Mouse (Mus musculus) lung, embryonic 14.5 days (tissue): ENCODE measurements around the gene Vwa3b. TPM values are rescaled to one million over a fixed set of nuclear protein-coding genes. Genes with fewer than 3 reads are reported as not detected.

Experiments used
- ATAC-seq: fragments of 200-750 bp; cut with Nextera tagmentation; 2 replicates; pipeline ENCODE4 v1.8.0; 2017; ENCODE audit warnings: mild to moderate bottlenecking, moderate TSS enrichment, moderate library complexity; ENCODE audit not compliant: insufficient read depth
- DNase-seq: peaks from one replicate; pipeline ENCODE4 v3.0.0-alpha.2; 2015
- H3K27ac ChIP-seq: fragments of 300-500 bp; sonication (generic); 2 replicates; pipeline ENCODE4 v1.5.1; 2014; ENCODE audit warnings: low read depth, mild to moderate bottlenecking, moderate library complexity
- H3K27me3 ChIP-seq: fragments of 300-500 bp; sonication (generic); 2 replicates; pipeline ENCODE4 v1.6.1; 2014; ENCODE audit warnings: low read length, control low read depth; ENCODE audit not compliant: insufficient read depth
- H3K36me3 ChIP-seq: fragments of 300-500 bp; sonication (generic); 2 replicates; pipeline ENCODE4 v1.6.1; 2014; ENCODE audit warnings: control low read depth; ENCODE audit not compliant: insufficient read depth
- H3K4me1 ChIP-seq: fragments of 300-500 bp; sonication (generic); 2 replicates; pipeline ENCODE4 v1.6.1; 2014; ENCODE audit warnings: antibody characterized with exemption, control low read depth; ENCODE audit not compliant: insufficient read depth
- H3K4me2 ChIP-seq: fragments of 300-500 bp; sonication (generic); 2 replicates; pipeline ENCODE4 v1.6.1; 2014; ENCODE audit warnings: mild to moderate bottlenecking
- H3K4me3 ChIP-seq: fragments of 300-500 bp; sonication (generic); 2 replicates; pipeline ENCODE4 v1.5.1; 2014; ENCODE audit warnings: low read depth, low read length
- H3K9ac ChIP-seq: fragments of 300-500 bp; sonication (generic); 2 replicates; pipeline ENCODE4 v1.6.1; 2014
- H3K9me3 ChIP-seq: fragments of 300-500 bp; sonication (generic); 2 replicates; pipeline ENCODE4 v1.6.1; 2016; ENCODE audit warnings: low read depth, low read length, control low read depth
- CTCF ChIP-seq: IDR thresholded peaks from 2 replicates; pipeline ENCODE4 v1.5.1; 2016; ENCODE audit warnings: antibody characterized with exemption, low read depth
- WGBS: fragments of 180-500 bp; shearing (Covaris S2); extraction: QIAGEN DNeasy Blood & Tissue Kit; methylation state at CpG from one replicate; pipeline ENCODE4 v1.1.7; 2014; 5-methylcytosine and 5-hydroxymethylcytosine counted together
- polyA plus RNA-seq: library from polyadenylated mRNA; unstranded; fragments of >200 nt; fragmentation: Nextera tagmentation; extraction: Ambion mirVana; gene quantifications from 2 replicates; pipeline ENCODE4 v1.2.1, GENCODE M21; 2014

Gene Vwa3b
- polyA plus RNA-seq, 1 experiment from 2014 or later, result not detected

- no peaks in the 10 kb centered on the region for H3K9me3 ChIP-seq
- no peaks in the 10 kb centered on the region for H3K4me1 ChIP-seq
- H3K4me2 ChIP-seq, result no peak overlapping the region
- H3K27ac ChIP-seq, result no peak overlapping the region
- H3K9ac ChIP-seq, result no peak overlapping the region
- ATAC-seq, result no peak
- no peak overlapping the region for H3K4me3 ChIP-seq
- DNase-seq, result no peak
- no peaks in the 10 kb centered on the region for H3K36me3 ChIP-seq
- H3K27me3 ChIP-seq, result no peaks in the 10 kb centered on the region
- no peak for TF ChIP-seq CTCF
- 86% methylated on average over 8 of the region's 8 CpGs for WGBS
These were observed 74.6 kb downstream of the Vwa3b start for GRCm38 (mm10) chr1:37101016-37101415.

- H3K9me3 ChIP-seq, result no peaks in the 10 kb centered on the region
- no peaks in the 10 kb centered on the region for H3K4me1 ChIP-seq
- no peak for ATAC-seq
- H3K36me3 ChIP-seq, result no peaks in the 10 kb centered on the region
- 59% methylated on average over 2 of the region's 2 CpGs for WGBS
- H3K27ac ChIP-seq, result no peak overlapping the region
- DNase-seq, result no peak
- no peak overlapping the region for H3K4me3 ChIP-seq
- TF ChIP-seq CTCF, result no peak
- H3K9ac ChIP-seq, result no peak overlapping the region
- no peak overlapping the region for H3K4me2 ChIP-seq
- no peaks in the 10 kb centered on the region for H3K27me3 ChIP-seq
These were observed 75.3 kb downstream of the Vwa3b start for GRCm38 (mm10) chr1:37101717-37102116.

GRCm38 (mm10) chr1:37105194-37105593, 78.8 kb downstream of the Vwa3b start:
- TF ChIP-seq CTCF, result no peak
- no peak overlapping the region for H3K4me3 ChIP-seq
- no peak overlapping the region for H3K9ac ChIP-seq
- H3K27ac ChIP-seq, result no peak overlapping the region
- no peak for ATAC-seq
- peak; percentile 7 for DNase-seq
- H3K36me3 ChIP-seq, result no peaks in the 10 kb centered on the region
- no peaks in the 10 kb centered on the region for H3K9me3 ChIP-seq
- H3K4me2 ChIP-seq, result no peak overlapping the region
- no peaks in the 10 kb centered on the region for H3K4me1 ChIP-seq
- H3K27me3 ChIP-seq, result no peaks in the 10 kb centered on the region
- WGBS, result 60% methylated on average over 3 of the region's 3 CpGs

- no peak for TF ChIP-seq CTCF
- no peak overlapping the region for H3K4me2 ChIP-seq
- no peak overlapping the region for H3K27ac ChIP-seq
- no peak overlapping the region for H3K4me3 ChIP-seq
- WGBS, result 73% methylated on average over 6 of the region's 6 CpGs
- H3K27me3 ChIP-seq, result no peaks in the 10 kb centered on the region
- H3K9ac ChIP-seq, result no peak overlapping the region
- no peaks in the 10 kb centered on the region for H3K36me3 ChIP-seq
- no peak for DNase-seq
- ATAC-seq, result no peak
- no peaks in the 10 kb centered on the region for H3K9me3 ChIP-seq
- H3K4me1 ChIP-seq, result 0 out of 2 replicates have a peak, but pooled peaks cover 3% of the 10 kb centered on the region
These were observed 87.4 kb downstream of the Vwa3b start for GRCm38 (mm10) chr1:37113781-37114180.

GRCm38 (mm10) chr1:37115847-37116246, 89.5 kb downstream of the Vwa3b start:
- no peaks in the 10 kb centered on the region for H3K36me3 ChIP-seq
- H3K4me2 ChIP-seq, result no peak overlapping the region
- no peak overlapping the region for H3K9ac ChIP-seq
- no peak for ATAC-seq
- H3K9me3 ChIP-seq, result no peaks in the 10 kb centered on the region
- 0 out of 2 replicates have a peak, but pooled peaks cover 3% of the 10 kb centered on the region for H3K4me1 ChIP-seq
- no peak overlapping the region for H3K4me3 ChIP-seq
- TF ChIP-seq CTCF, result no peak
- no peaks in the 10 kb centered on the region for H3K27me3 ChIP-seq
- 84% methylated on average over 5 of the region's 5 CpGs for WGBS
- no peak overlapping the region for H3K27ac ChIP-seq
- DNase-seq, result no peak

GRCm38 (mm10) chr1:37116574-37116973, 90.2 kb downstream of the Vwa3b start:
- 75% methylated on average over 9 of the region's 9 CpGs for WGBS
- DNase-seq (no peak), ATAC-seq (no peak)
- TF ChIP-seq CTCF, result no peak
- no peaks in the 10 kb centered on the region for H3K9me3 ChIP-seq
- H3K4me3 ChIP-seq, result no peak overlapping the region
- no peak overlapping the region for H3K27ac ChIP-seq
- H3K4me1 ChIP-seq, result 0 out of 2 replicates have a peak, but pooled peaks cover 3% of the 10 kb centered on the region
- no peaks in the 10 kb centered on the region for H3K36me3 ChIP-seq
- no peak overlapping the region for H3K9ac ChIP-seq
- H3K4me2 ChIP-seq, result no peak overlapping the region
- no peaks in the 10 kb centered on the region for H3K27me3 ChIP-seq

GRCm38 (mm10) chr1:37117964-37118363, 91.6 kb downstream of the Vwa3b start:
- Histone ChIP-seq H3K4me2 (no peak overlapping the region), H3K27ac (no peak overlapping the region), H3K27me3 (no peaks in the 10 kb centered on the region), H3K9me3 (no peaks in the 10 kb centered on the region), H3K4me1 (0 out of 2 replicates have a peak, but pooled peaks cover 3% of the 10 kb centered on the region), H3K4me3 (no peak overlapping the region), H3K36me3 (no peaks in the 10 kb centered on the region), H3K9ac (no peak overlapping the region)
- TF ChIP-seq CTCF, result no peak
- no peak for DNase-seq
- no peak for ATAC-seq
- 80% methylated on average over 5 of the region's 5 CpGs for WGBS

- no peak for DNase-seq
These were observed 95.9 kb downstream of the Vwa3b start for GRCm38 (mm10) chr1:37122306-37122705.

More at GRCm38 (mm10) chr1:37122306-37122705, 95.9 kb downstream of the Vwa3b start:
- Histone ChIP-seq H3K36me3 (no peaks in the 10 kb centered on the region), H3K4me2 (no peak overlapping the region), H3K9ac (no peak overlapping the region), H3K27me3 (no peaks in the 10 kb centered on the region), H3K9me3 (no peaks in the 10 kb centered on the region), H3K4me3 (no peak overlapping the region), H3K27ac (no peak overlapping the region), H3K4me1 (no peaks in the 10 kb centered on the region)
- 46% methylated on average over 4 of the region's 4 CpGs for WGBS
- TF ChIP-seq CTCF, result no peak
- ATAC-seq, result no peak
